23 mouse cellular contexts compared by ENCODE assay signal in genomic region chr11:20525909-20526308, GRCm38 (mm10).
"Had no signal": no experiment of that assay in that cellular context is flagged by ENCODE, and none has a peak within 500 bp of the region (broad histone marks: within the 10 kb centered on the region; RNA-seq: fewer than 3 reads in every experiment).

No protein-coding gene starts in this region.

- ATAC-seq: forebrain, postnatal 0 days; hindbrain, postnatal 0 days; intestine, embryonic 16.5 days; liver, embryonic 12.5 days had no signal

- H3K4me1 ChIP-seq: hindbrain, embryonic 15.5 days; liver, embryonic 12.5 days had no signal

- DNase-seq: forebrain, postnatal 0 days; gastrocnemius, postnatal 14 days; gastrocnemius, postnatal 36 days; heart, adult 11 months; heart, adult 2 months; heart, postnatal 14 days; heart, postnatal 36 days; kidney, adult 11 months; kidney, adult 8-10 months; layer of hippocampus, adult 9-11 months; layer of hippocampus, postnatal 36 days had no signal

- H3K4me2 ChIP-seq: heart, embryonic 11.5 days; heart, embryonic 13.5 days; heart, embryonic 15.5 days; hindbrain, embryonic 13.5 days; hindbrain, embryonic 15.5 days; limb, embryonic 13.5 days; limb, embryonic 15.5 days; liver, embryonic 12.5 days had no signal

- H3K9ac ChIP-seq: forebrain, postnatal 0 days; heart, embryonic 13.5 days; heart, embryonic 15.5 days; hindbrain, embryonic 13.5 days; hindbrain, embryonic 15.5 days; limb, embryonic 13.5 days; limb, embryonic 15.5 days; liver, embryonic 12.5 days; liver, embryonic 14.5 days had no signal

- H3K27me3 ChIP-seq: heart, embryonic 13.5 days; heart, embryonic 15.5 days; hindbrain, embryonic 13.5 days; hindbrain, embryonic 15.5 days; limb, embryonic 13.5 days; limb, embryonic 15.5 days had no signal

- H3K36me3 ChIP-seq: heart, embryonic 13.5 days; heart, embryonic 15.5 days; hindbrain, embryonic 13.5 days; hindbrain, embryonic 15.5 days; limb, embryonic 13.5 days; limb, embryonic 15.5 days; liver, embryonic 12.5 days had no signal

- H3K9me3 ChIP-seq: heart, embryonic 13.5 days; heart, embryonic 15.5 days; hindbrain, embryonic 13.5 days; hindbrain, embryonic 15.5 days; limb, embryonic 13.5 days; limb, embryonic 15.5 days; liver, embryonic 12.5 days had no signal

- H3K4me3 ChIP-seq: heart, adult 2 months; heart, embryonic 13.5 days; heart, embryonic 15.5 days; hindbrain, embryonic 13.5 days; hindbrain, embryonic 15.5 days; limb, embryonic 13.5 days; limb, embryonic 15.5 days; liver, embryonic 12.5 days had no signal

- H3K27ac ChIP-seq: heart, adult 2 months; heart, embryonic 13.5 days; heart, embryonic 15.5 days; hindbrain, embryonic 13.5 days; hindbrain, embryonic 15.5 days; hindbrain, postnatal 0 days; kidney, postnatal 0 days; limb, embryonic 13.5 days; limb, embryonic 15.5 days; liver, embryonic 12.5 days; liver, embryonic 14.5 days had no signal
